Mouse (Mus musculus) mature B cell (primary cell): Measurements from ENCODE around the gene Mipep.

Experiments
- in situ Hi-C: fragments of 300-500 bp; cut with MboI; formaldehyde crosslinking; loops from 2 replicates; pipeline ENCODE4 v1.14.3; 2019

Mipep gene

GRCm38 (mm10) chr14:60863396-60863795, 79.0 kb downstream of the Mipep start:
- in situ Hi-C loops = no loop called here

DNA sequence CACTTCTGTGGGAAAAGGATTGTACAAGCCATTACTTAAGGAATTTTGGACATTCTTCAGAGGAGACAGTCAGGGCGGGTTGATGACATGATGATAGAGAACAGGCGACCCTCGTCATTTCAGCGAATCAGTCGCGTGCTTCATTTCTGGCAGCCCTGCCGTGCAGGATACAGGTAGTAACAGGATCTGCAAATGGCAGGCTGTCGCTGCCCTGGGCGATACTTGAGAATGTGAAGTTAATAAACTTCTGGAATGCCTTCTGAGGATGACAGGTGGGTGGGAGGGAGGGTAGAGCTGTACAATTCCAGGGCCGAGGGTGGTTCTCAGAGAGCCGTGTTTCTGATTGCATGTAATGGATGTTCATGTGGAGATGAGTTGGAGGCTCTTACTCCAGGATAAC, 82.0 kb downstream of the Mipep start:
- in situ Hi-C loops = no loop called here

GRCm38 (mm10) chr14:60868325-60868724, 84.0 kb downstream of the Mipep start:
- in situ Hi-C loops = no loop called here

DNA sequence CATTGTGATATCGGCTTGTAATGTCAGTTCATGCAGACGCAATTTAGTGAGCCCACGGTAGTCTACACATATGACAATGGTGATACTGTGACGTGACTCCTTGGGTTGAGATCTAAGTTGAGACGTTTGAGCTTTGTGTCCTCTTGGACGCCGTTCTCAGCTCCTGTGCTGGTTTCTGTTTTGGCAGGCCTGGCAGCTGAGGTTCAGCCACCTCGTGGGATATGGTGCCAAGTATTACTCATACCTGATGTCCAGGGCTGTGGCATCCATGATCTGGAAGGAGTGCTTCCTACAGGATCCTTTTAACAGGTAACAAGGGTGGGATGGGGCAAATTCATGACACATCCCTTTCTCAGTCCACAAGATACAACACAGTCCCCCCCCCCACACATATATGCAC, 87.5 kb downstream of the Mipep start:
- in situ Hi-C loops = no loop called here

DNA sequence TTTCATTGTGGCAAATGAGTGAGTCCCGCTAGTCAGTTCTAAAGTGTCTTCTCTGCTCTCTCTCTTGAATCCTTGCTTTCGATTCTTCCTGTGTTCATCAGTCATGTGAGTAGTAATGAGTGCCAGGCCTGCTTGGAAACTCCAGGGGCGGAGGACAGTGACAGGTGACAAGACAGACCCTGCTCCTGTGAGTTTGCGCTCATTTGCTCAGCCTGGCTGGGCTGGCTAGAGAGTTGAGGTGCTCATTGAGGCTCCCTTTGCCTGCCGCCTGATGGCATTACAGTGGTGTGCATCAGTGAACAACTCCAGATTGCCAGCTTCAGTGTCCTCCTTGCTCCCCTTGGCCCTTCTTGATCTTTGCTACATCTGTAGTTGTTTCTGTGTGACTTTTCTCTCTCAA, 97.7 kb downstream of the Mipep start:
- in situ Hi-C loops = no loop called here

DNA sequence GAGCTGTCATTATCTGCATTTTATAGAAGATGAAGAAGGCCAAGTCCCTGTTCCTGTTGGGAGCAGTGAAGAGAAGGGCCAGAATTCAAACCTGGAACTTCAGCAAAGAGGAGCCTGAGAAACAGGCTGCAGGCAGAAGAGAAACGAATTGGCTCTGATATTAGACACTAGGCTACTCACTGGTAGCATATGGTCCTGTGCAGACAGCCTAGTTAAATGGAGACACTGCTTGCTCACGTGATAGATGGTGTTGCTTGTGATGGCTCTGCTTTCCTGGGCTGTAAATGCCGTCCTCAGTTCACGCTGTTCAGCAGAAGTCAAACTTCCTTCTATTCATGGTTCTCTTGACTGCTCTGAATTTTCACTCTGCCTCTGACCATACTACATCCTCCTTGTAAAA, 98.3 kb downstream of the Mipep start:
- in situ Hi-C loops = no loop called here

GRCm38 (mm10) chr14:60885361-60885950, 101.1 kb downstream of the Mipep start:
- in situ Hi-C loops = no loop called here

GRCm38 (mm10) chr14:60893882-60894281, 109.5 kb downstream of the Mipep start:
- in situ Hi-C loops = no loop called here

GRCm38 (mm10) chr14:60895172-60896000, 111.0 kb downstream of the Mipep start:
- in situ Hi-C loops = no loop called here

- in situ Hi-C loops = no loop called here
These were observed 113.8 kb downstream of the Mipep start for GRCm38 (mm10) chr14:60898086-60898667.

DNA sequence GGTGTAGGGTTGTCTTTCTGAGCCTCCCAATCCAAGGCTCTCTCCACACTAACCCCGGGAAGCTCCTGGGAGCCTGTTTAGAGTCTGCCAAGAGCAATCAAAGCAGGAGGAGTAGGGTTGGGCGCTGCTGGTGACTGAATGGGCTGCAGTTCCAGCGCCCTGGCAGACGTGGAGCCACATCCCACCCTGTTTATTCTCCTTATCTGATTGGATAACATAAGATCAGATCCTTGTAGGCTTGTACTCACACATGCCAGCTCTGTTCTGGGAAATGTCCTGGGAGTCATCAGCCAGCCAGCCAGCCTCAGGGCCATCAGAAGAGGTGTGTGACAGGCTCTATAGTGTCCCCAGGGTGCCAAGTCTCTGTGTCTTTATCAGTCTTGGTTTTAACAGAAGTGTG, 120.1 kb downstream of the Mipep start:
- in situ Hi-C loops = loop anchor here (5.0 kb wide), 1 partner anchor 52 kb away; no protein-coding TSS in a partner anchor

DNA sequence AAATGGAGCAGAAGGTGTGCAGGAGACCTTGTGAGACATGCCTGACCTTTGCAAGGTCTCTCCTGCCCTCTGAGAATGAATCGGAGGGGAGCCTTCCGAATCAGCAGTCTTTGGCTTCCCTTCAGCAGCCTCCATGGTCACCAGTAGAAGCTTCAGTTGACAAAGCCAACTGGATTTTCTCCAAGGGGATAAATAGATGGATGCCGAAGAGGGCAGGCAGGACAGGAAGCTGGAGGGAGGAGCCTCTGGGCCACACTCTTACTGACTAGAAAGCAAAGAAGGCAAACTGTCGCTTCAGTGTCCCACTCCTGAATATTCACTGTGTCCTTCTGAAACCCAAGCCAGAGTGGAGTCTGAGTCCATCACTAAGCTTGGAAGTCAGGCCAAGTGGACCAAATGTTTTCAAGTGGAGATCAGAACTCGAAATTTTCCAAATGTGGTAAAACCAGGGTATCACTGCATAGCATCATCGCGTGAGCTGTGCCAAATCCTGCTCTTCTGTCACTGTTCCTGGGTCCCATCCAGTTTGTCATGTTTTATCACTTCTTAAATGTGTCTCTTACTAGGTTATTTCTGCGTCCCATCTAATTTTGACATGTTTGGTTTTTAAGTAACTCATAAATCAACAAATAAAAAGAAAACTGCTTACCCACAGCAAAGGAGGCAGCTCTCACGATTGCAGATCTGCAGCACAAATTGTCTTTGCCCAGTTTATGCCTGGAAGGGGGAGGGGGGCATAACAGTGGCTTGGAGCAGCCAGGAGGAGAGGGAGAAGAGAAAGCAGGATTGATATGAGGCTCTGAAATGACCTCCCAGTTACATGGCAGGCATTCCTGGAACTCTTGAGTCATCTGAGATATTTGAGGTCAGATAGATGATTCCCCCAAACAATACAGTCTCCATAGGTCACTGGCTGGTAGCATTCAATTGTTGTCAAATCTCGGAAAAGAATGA, 122.3 kb downstream of the Mipep start:
- in situ Hi-C loops = no loop called here

DNA sequence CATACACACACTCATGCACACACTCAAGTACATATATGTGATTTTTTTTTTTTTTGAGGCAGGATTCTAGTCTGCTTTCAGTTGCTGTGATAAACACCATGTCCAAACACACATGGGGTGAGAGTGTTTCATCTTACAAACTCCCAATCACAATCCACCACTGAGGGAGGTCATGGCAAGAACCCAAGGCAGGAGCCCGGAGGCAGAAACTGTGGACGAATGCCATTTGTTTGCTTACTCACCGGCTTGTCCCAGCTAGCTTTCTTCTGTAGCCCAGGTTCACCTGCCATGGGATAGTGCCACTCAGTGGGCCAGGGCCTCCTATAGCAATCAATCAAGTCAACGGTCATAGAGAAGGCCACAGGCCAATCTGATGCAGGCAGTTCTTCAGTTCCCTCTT, 125.0 kb downstream of the Mipep start:
- in situ Hi-C loops = no loop called here

GRCm38 (mm10) chr14:60910506-60911444, 126.4 kb downstream of the Mipep start:
- in situ Hi-C loops = no loop called here

DNA sequence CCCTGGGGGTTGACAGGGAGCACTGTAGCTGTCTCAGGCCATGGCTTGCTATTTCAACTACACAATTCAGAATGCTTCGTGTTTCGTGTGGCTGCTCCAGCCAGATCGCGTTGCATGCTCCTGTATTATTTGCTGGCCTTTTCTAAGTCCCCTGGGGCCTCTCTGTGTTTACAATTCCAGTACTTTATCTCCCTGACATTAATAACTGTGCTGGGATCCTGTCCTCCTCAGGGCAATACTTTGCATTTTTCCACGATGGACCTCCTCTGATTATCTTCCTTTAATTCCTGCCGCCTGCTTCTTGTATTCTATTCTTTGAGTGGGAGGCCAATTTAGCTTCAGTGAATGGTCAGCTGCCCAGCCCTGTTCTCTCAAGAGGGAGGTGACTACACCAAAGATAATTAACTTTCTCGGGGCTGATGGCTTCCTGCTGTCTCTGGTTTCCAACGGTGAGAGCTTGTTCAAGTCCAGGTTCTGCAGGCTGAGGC, 128.7 kb downstream of the Mipep start:
- in situ Hi-C loops = no loop called here

GRCm38 (mm10) chr14:60916661-60917060, 132.3 kb downstream of the Mipep start:
- in situ Hi-C loops = no loop called here

- in situ Hi-C loops = no loop called here
These were observed 141.6 kb downstream of the Mipep start for GRCm38 (mm10) chr14:60926011-60926410.

DNA sequence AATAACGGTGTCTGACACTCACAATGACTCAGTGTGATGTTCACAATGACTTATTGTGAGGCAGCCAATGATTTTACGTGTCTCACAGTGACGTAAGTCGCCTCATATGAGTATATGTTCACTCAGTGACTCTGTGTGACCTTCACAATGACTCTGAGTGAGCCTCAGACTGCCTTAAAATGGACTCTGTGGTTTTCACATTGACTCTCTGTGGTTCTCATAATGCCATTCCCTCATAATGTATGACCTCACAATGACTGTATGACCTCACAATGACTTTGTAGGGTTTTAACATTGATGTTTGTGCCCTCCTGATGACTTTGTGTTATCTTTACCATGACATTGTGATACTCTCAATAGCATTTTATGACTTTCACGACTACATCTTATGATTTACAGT, 151.3 kb downstream of the Mipep start:
- in situ Hi-C loops = no loop called here

DNA sequence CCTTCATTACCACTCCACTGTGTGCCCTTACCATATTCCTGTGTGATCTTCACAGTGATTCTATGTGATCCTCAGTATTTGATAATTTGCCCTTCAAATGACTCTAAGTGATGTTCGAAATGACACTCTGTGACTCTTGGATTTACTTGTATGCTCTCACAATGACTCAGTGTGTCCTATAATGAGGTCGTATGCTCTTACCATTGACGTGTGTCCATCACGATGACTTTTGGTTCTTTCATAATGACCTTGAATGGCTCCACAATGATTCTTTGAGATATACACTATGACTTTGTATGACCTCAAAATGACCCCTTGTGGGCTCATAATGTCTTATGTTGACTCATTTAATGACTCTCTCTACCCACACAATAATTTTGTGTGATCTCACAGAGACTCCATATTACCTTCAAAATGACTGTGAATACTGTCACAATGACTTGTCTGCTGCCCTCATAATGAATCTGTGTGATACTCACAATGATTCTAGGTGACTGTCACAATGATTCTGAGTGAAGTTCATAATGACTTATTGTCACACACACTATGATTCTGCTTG, 153.2 kb downstream of the Mipep start:
- in situ Hi-C loops = no loop called here
